Mouse (Mus musculus) adrenal gland, postnatal 25 days (tissue): ENCODE results near the gene E030025P04Rik. TPM values are rescaled to one million over a fixed set of nuclear protein-coding genes. Genes with fewer than 3 reads are reported as not detected.

ENCODE experiments used
- DNase-seq: peaks from one replicate; pipeline ENCODE4 v3.0.0; 2021; ENCODE audit warnings: mixed read lengths
- long read RNA-seq: library from polyadenylated mRNA; stranded (forward); transcript quantifications from one replicate; pipeline ENCODE4 v2.0.0, GENCODE M21; 2021
- total RNA-seq: library from RNA; stranded (reverse); gene quantifications from 2 replicates; pipeline ENCODE4 v1.2.3, GENCODE M21; 2021

E030025P04Rik gene
- total RNA-seq = not detected in 2 replicates
- long read RNA-seq = 0 reads

GRCm38 (mm10) chr11:109144236-109144635 is at the start of gene E030025P04Rik:
Gene E030025P04Rik (minus strand): TSS chr11:109144369.
- DNase-seq = no peak

- peak; percentile 80 for DNase-seq
Observed at GRCm38 (mm10) chr11:109192673-109193557, 48.7 kb upstream of the E030025P04Rik start.

- DNase-seq = no peak
Observed at GRCm38 (mm10) chr11:109188235-109188634, 44.1 kb upstream of the E030025P04Rik start.

GRCm38 (mm10) chr11:109187631-109188184 is 43.5 kb upstream of the E030025P04Rik start:
- no peak for DNase-seq

- no peak for DNase-seq
Observed at GRCm38 (mm10) chr11:109181118-109181517, 36.9 kb upstream of the E030025P04Rik start.

GRCm38 (mm10) chr11:109180290-109180689 is 36.1 kb upstream of the E030025P04Rik start:
- no peak for DNase-seq

- peak; percentile 42 for DNase-seq
Observed at GRCm38 (mm10) chr11:109178788-109179518, 34.8 kb upstream of the E030025P04Rik start.

GRCm38 (mm10) chr11:109175376-109175969 is 31.3 kb upstream of the E030025P04Rik start:
- no peak for DNase-seq

GRCm38 (mm10) chr11:109172224-109172623 is 28.1 kb upstream of the E030025P04Rik start:
- DNase-seq = no peak

- DNase-seq = no peak
Observed at GRCm38 (mm10) chr11:109170771-109171170, 26.6 kb upstream of the E030025P04Rik start.

GRCm38 (mm10) chr11:109157694-109158093 is 13.5 kb upstream of the E030025P04Rik start:
- no peak for DNase-seq

- no peak for DNase-seq
Observed at GRCm38 (mm10) chr11:109144890-109145341, 747 bp upstream of the E030025P04Rik start.

- DNase-seq = peak; percentile 53
Observed at GRCm38 (mm10) chr11:109126482-109126881, 17.7 kb downstream of the E030025P04Rik start.

GRCm38 (mm10) chr11:109125451-109125850 is 18.7 kb downstream of the E030025P04Rik start:
- peak; percentile 34 for DNase-seq

GRCm38 (mm10) chr11:109124284-109124683 is 19.9 kb downstream of the E030025P04Rik start:
- DNase-seq = no peak

GRCm38 (mm10) chr11:109109826-109110346 is 34.3 kb downstream of the E030025P04Rik start:
- no peak for DNase-seq

GRCm38 (mm10) chr11:109109056-109109455 is 35.1 kb downstream of the E030025P04Rik start:
- DNase-seq = no peak

- no peak for DNase-seq
Observed at GRCm38 (mm10) chr11:109107518-109108205, 36.5 kb downstream of the E030025P04Rik start.

GRCm38 (mm10) chr11:109106751-109107150 is 37.4 kb downstream of the E030025P04Rik start:
- no peak for DNase-seq

- DNase-seq = no peak
Observed at GRCm38 (mm10) chr11:109106181-109106580, 38.0 kb downstream of the E030025P04Rik start.

- DNase-seq = no peak
Observed at GRCm38 (mm10) chr11:109103386-109103785, 40.8 kb downstream of the E030025P04Rik start.
